Mouse (Mus musculus): ENCODE results near the gene Agps.

The Agps gene

GRCm38 (mm10) chr2:75831881-75832633 lies at the start of gene Agps:
TSS of gene Agps (plus strand) at chr2:75832177.
- peak; percentile 89 for DNase-seq (ENCODE audit: low spot score)

- peak; percentile 62 for DNase-seq (ENCODE audit: low spot score)
These were observed 45.9 kb upstream of the Agps start for GRCm38 (mm10) chr2:75786075-75786474.

- no peak for DNase-seq (ENCODE audit: low spot score)
These were observed 43.5 kb upstream of the Agps start for GRCm38 (mm10) chr2:75788511-75788910.

GRCm38 (mm10) chr2:75789959-75790523 lies 41.9 kb upstream of the Agps start:
- DNase-seq (ENCODE audit: low spot score), result no peak

- DNase-seq (ENCODE audit: low spot score), result no peak
These were observed 40.2 kb upstream of the Agps start for GRCm38 (mm10) chr2:75791561-75792308.

GRCm38 (mm10) chr2:75792377-75793203 lies 39.4 kb upstream of the Agps start:
- DNase-seq (ENCODE audit: low spot score), result no peak

GRCm38 (mm10) chr2:75796181-75796580 lies 35.8 kb upstream of the Agps start:
- DNase-seq (ENCODE audit: low spot score), result no peak

- no peak for DNase-seq (ENCODE audit: low spot score)
These were observed 33.5 kb upstream of the Agps start for GRCm38 (mm10) chr2:75798434-75798970.

GRCm38 (mm10) chr2:75805767-75806166 lies 26.2 kb upstream of the Agps start:
- DNase-seq (ENCODE audit: low spot score), result no peak

- no peak for DNase-seq (ENCODE audit: low spot score)
These were observed 25.1 kb upstream of the Agps start for GRCm38 (mm10) chr2:75806891-75807290.

GRCm38 (mm10) chr2:75807460-75807859 lies 24.5 kb upstream of the Agps start:
- no peak for DNase-seq (ENCODE audit: low spot score)

GRCm38 (mm10) chr2:75814880-75815279 lies 17.1 kb upstream of the Agps start:
- no peak for DNase-seq (ENCODE audit: low spot score)

- no peak for DNase-seq (ENCODE audit: low spot score)
These were observed 16.5 kb upstream of the Agps start for GRCm38 (mm10) chr2:75815521-75815920.

- no peak for DNase-seq (ENCODE audit: low spot score)
These were observed 15.3 kb upstream of the Agps start for GRCm38 (mm10) chr2:75816673-75817072.

GRCm38 (mm10) chr2:75818719-75819118 lies 13.3 kb upstream of the Agps start:
- DNase-seq (ENCODE audit: low spot score), result no peak

GRCm38 (mm10) chr2:75819796-75820195 lies 12.2 kb upstream of the Agps start:
- no peak for DNase-seq (ENCODE audit: low spot score)

GRCm38 (mm10) chr2:75821971-75822751 lies 9.8 kb upstream of the Agps start:
- no peak for DNase-seq (ENCODE audit: low spot score)

- DNase-seq (ENCODE audit: low spot score), result no peak
These were observed 8.2 kb upstream of the Agps start for GRCm38 (mm10) chr2:75823736-75824135.

- no peak for DNase-seq (ENCODE audit: low spot score)
These were observed 7.8 kb upstream of the Agps start for GRCm38 (mm10) chr2:75824144-75824543.

- DNase-seq (ENCODE audit: low spot score), result no peak
These were observed 7.1 kb upstream of the Agps start for GRCm38 (mm10) chr2:75824846-75825245.

- no peak for DNase-seq (ENCODE audit: low spot score)
These were observed 6.4 kb upstream of the Agps start for GRCm38 (mm10) chr2:75825603-75826002.

Data from urinary bladder, postnatal 14 days (tissue).